Mouse (Mus musculus) right cerebral cortex, postnatal 25 days (tissue): ENCODE results near the gene Eps8l1.

Experiments used
- DNase-seq: peaks from one replicate; pipeline ENCODE4 v3.0.0; 2022

Gene Eps8l1

DNA sequence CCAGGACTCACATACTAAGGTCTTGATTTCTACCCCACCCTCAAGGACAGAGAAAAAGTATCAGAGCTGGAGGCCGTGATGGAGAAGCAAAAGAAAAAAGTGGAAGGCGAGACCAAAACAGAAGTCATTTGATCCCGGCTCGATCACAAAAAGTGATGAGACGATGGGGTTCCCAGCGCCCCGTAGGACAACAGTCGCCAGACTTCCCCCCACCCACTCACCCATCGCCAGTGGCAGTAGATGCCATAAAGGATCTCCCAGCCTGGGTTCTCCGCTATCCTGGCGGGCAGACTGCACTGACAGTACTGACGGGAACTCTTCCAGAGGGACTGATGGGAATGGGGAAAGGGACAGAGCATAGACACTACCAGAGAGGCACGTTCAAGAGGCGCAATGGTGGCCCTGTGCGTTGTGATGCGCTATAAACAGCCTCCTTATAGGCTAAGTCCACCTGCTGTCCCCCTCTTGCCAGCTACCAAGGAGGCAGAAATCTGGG is 18.4 kb downstream of the Eps8l1 start:
- no peak for DNase-seq

GRCm38 (mm10) chr7:4479674-4480073 is 19.2 kb downstream of the Eps8l1 start:
- DNase-seq, result peak; percentile 49

DNA sequence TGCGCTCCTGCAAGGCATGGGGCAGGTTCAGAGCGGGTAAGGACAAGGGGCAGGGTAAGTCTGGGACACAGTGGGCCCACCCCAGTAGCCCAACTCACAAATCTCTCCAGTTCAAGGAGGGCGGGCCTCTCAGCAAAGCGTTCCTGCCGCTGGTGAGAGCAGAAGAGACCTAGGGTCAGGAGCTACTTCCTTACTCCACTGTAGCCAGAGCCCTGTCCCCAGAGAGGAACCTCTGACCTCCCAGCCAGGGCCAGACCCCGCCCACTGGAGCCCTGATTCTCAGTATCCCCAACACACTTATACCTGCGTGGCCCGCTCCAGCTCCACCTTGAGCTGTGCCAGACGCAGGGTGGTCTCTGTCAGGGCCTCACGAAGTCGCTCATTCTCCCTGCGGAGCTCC is 21.8 kb downstream of the Eps8l1 start:
- DNase-seq, result no peak

- DNase-seq, result no peak
Observed at GRCm38 (mm10) chr7:4491308-4491707, 30.8 kb downstream of the Eps8l1 start.

- no peak for DNase-seq
Observed at GRCm38 (mm10) chr7:4492284-4493224, 32.1 kb downstream of the Eps8l1 start.

- no peak for DNase-seq
Observed at GRCm38 (mm10) chr7:4493991-4494390, 33.5 kb downstream of the Eps8l1 start.

DNA sequence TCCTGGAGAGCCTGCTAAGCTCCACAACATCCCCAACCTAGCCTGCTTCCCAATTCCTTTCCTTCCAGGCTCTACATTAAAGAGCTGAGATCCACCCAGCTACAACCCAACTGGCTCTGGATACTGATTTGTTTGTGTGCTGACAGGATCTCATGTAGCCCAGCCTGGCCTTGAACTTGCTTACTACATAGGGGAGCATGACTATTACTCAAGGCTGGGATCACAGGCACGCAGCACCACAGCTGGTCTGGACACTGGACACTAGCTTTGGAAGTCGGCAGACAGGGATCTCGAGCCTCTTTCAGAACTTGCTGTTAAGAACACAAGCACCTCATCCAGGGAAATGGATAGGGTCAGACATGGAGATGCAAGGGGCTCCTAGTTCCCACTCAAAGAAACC is 36.0 kb downstream of the Eps8l1 start:
- no peak for DNase-seq

DNA sequence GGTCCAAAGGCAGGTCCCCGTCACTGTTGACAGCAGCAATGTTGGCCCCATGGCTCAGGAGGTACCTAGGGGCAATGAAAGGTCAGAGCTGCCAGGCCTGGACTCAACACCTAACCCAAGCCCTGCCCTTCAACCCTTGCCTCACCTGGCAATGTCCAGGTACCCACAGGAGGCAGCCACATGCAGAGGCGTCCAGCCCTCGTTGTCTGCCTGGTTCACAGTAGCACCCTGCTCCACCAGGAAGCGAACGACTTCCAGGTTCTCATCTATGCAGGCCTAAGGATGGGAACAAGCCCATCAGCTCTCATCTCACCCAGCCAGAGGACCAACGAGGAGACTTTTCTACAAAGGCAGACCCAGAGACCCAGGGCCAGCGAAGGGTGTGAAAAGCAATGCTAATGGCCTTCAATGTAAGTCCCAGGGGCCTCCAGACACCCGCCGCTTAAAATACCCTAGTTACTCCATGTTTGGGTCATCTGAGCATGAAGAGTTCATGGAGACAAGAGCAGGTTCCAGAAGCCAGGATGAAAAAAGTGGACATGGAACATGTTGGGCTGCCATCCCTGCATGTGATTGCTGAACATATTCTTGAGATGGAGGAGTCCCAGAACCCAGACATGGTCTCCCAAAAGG is 36.9 kb downstream of the Eps8l1 start:
- DNase-seq, result no peak

DNA sequence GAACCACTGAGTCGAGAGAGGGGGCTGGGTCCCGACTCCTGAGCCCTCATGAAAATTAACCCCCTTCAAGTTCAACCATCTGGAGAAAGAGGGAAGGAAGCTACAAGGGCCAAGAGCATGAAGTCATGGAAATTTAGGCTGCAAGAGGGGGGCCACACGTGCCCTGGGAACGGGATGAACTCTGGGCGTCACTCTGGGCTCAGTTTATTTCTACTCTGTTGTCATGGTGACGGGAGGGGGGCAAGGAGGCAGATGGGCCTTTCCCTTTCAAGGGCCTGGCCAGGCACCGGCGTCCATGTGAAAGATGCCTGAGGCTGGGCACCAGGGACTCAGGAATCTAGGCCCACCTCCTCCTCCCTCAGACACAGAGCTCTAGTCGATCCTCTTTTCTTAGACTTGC is 37.8 kb downstream of the Eps8l1 start:
- no peak for DNase-seq

- no peak for DNase-seq
Observed at GRCm38 (mm10) chr7:4499034-4499433, 38.6 kb downstream of the Eps8l1 start.

- peak; percentile 48 for DNase-seq
Observed at GRCm38 (mm10) chr7:4500892-4501471, 40.5 kb downstream of the Eps8l1 start.

- DNase-seq, result peak; percentile 97
Observed at GRCm38 (mm10) chr7:4501558-4502397, 41.3 kb downstream of the Eps8l1 start, which contains the start of gene Ppp1r12c. Ppp1r12c (minus strand) TSS chr7:4501680.

GRCm38 (mm10) chr7:4502421-4503090 is 42.1 kb downstream of the Eps8l1 start:
- peak; percentile 46 for DNase-seq

DNA sequence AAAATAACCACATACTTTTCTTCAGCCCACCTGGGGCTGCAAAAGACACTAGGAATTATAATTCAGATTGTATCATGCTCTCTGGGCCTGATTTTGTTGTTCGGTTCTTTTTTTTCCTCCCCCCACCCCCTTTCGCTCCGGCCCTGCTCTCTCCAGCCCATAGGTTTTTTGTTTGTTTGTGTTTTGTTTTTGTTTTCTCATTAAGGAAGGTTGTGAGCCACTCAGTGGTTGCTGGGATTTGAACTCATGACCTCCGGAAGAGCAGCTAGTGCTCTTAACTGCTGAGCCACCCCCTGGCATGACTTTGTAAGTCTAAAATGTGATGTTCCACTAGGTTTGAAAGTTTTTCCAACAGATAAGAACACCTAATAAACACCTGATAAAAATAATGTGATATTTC is 42.6 kb downstream of the Eps8l1 start:
- no peak for DNase-seq

DNA sequence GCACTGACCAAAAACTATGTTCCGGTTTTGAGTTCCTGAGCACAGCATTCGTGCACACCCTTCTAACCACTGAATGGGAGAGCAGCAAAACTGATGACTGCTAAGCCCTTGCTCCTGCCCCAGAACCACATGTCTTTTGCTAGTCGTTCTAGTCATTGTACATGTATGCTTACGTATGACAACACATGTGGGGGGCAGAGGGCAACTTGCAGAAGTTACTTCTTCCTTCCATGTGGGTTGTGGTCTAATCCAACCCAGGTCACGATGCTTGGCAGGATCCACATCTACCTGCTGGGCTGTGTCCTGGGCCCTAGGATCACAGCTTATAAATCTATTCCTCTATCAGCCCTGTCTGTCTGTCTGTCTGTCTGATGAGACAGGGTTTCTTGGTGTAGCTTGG is 43.4 kb downstream of the Eps8l1 start:
- DNase-seq, result no peak

- no peak for DNase-seq
Observed at GRCm38 (mm10) chr7:4504646-4505435, 44.4 kb downstream of the Eps8l1 start.

DNA sequence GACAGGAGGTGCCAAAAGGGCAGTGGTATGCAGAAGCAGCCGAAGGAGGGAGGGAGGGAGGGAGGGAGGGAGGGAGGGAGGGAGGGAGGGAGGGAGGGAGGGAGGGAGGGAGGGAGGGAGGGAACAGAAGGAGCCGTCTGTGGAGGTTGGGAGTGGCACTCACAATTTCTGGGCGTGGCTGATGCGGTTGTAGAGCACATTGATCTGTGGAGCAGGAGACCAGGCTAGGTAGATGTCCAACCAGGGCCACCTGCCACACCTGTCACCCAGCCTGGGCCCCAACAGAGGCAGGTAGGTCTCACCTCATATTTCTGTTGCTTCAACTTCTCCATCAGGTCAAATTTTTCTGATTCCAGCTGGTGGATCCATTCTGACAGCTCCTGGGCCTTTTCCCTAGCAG is 46.7 kb downstream of the Eps8l1 start:
- no peak for DNase-seq

GRCm38 (mm10) chr7:4508062-4508738 is 47.7 kb downstream of the Eps8l1 start:
- peak; percentile 31 for DNase-seq

DNA sequence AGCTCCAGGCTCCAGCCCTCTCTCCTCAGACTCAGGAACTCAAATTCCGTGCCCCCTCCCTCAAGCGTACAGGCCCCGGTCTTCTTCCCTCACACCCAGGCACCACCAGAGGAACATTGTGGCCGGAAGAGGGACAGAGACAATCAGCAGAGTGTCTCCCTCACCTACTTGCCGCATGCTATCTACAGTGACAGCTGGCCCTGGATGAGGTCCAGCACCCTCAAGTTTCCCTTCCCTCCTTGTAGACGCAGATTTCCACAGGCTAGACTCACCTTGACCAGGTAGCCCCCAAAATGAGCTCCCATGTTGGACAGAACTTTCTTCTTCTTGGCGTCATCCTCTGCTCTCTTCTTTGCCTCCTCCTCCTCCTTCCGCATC is 48.3 kb downstream of the Eps8l1 start:
- no peak for DNase-seq

GRCm38 (mm10) chr7:4509863-4510608 is 49.6 kb downstream of the Eps8l1 start:
- DNase-seq, result peak; percentile 38
